Mouse (Mus musculus) liver, embryonic 14 days (tissue): ENCODE results near the gene Gm21094. TPM values are rescaled to one million over a fixed set of nuclear protein-coding genes. Genes with fewer than 3 reads are reported as not detected.

Experiments used
- polyA plus RNA-seq: library from polyadenylated mRNA; depleted of rRNA; stranded (reverse); fragments of >200 nt; gene quantifications from 2 replicates; pipeline ENCODE4 v1.2.3, GENCODE M21; 2012; rRNA removed

Gene Gm21094
- polyA plus RNA-seq, result not detected in 2 replicates

DNA sequence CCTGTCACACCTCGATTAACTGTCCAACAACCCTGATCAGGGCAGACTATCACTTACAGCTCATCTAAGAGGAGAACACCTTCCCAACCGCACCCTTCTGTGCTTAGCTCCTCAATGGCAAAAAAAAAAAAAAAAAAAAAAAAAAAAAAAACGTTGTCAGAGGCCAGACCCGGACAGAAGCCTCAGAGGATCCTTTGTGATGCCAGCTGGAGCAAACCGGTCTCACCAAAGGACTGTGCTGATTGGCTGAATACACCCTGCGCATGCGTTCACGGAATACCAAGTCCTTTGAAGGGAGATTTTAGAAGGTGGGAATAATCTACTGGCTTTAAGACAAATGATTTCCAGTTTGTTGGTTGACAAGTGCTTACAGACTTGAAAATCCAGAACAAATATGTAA lies at the start of gene Gm21094:
Gene Gm21094, minus strand, starts transcription at position 101 of the 400 bp plus-strand sequence.

